In genomic region chr17:85704369-85705260, GRCm38 (mm10) we compare ENCODE assay signal across 24 mouse cellular contexts. TPM values are rescaled to one million over a fixed set of nuclear protein-coding genes. Genes with fewer than 3 reads are reported as not detected.
DNase-seq lines count a peak whose midpoint lies in the region; ATAC-seq and TF ChIP-seq lines count a peak whose summit lies in the region.
"Had no signal": no experiment of that assay in that cellular context is flagged by ENCODE, and none has a peak within 500 bp of the region (broad histone marks: within the 10 kb centered on the region; RNA-seq: fewer than 3 reads in every experiment).

No protein-coding gene starts in this region.

- no peak for TF ChIP-seq EP300 in heart, postnatal 0 days (IDR thresholded peaks at IDR 0.05; ENCODE audit: low read depth)
- TF ChIP-seq EP300 in lung, postnatal 0 days (IDR thresholded peaks at IDR 0.05) = no peak

- 56% methylated on average over 12 of the region's 12 CpGs for WGBS in forebrain, embryonic 15.5 days
- WGBS in forebrain, embryonic 12.5 days = 74% methylated on average over 12 of the region's 12 CpGs
- 40% methylated on average over 12 of the region's 12 CpGs for WGBS in heart, postnatal 0 days
- 63% methylated on average over 12 of the region's 12 CpGs for WGBS in midbrain, embryonic 14.5 days
- 64% methylated on average over 12 of the region's 12 CpGs for WGBS in midbrain, embryonic 15.5 days
- 62% methylated on average over 12 of the region's 12 CpGs for WGBS in lung, postnatal 0 days

- H3K4me3 ChIP-seq in forebrain, embryonic 15.5 days = no peak overlapping the region
- H3K4me3 ChIP-seq in forebrain, embryonic 12.5 days (replicated peaks) = no peak overlapping the region
- H3K4me3 ChIP-seq in heart, postnatal 0 days (ENCODE audit: low read depth, low read length) = no peak overlapping the region
- H3K4me3 ChIP-seq in midbrain, embryonic 14.5 days (replicated peaks; ENCODE audit: low read depth, low read length) = no peak overlapping the region
- no peak overlapping the region for H3K4me3 ChIP-seq in midbrain, embryonic 15.5 days
- no peak overlapping the region for H3K4me3 ChIP-seq in lung, postnatal 0 days (ENCODE audit: low read depth, low read length)
- H3K4me3 ChIP-seq: layer of hippocampus, adult 2 months; liver, embryonic 12.5 days; neural tube, embryonic 12.5 days had no signal

- peak; percentile 82 for DNase-seq in heart, postnatal 0 days (ENCODE audit: low spot score)
- DNase-seq in heart, postnatal 25 days (ENCODE audit: low spot score) = no peak
- DNase-seq in midbrain, embryonic 14.5 days = peak; percentile 21
- no peak for DNase-seq in lung, postnatal 0 days (ENCODE audit: low spot score)
- no peak for DNase-seq in gastrocnemius, adult 18-20 months (ENCODE audit: low spot score)
- DNase-seq: adrenal gland, adult 8-10 months; cerebellum, adult 9-11 months; gastrocnemius, postnatal 10 days; heart, adult 11 months; kidney, adult 2 months; kidney, postnatal 10 days; lung, adult 2 months; lung, postnatal 36 days; thymus, postnatal 14 days had no signal

- H3K27me3 ChIP-seq in forebrain, embryonic 15.5 days = no peaks in the 10 kb centered on the region
- H3K27me3 ChIP-seq in forebrain, embryonic 12.5 days = peaks cover 20% of the 10 kb centered on the region
- H3K27me3 ChIP-seq in heart, postnatal 0 days (ENCODE audit: control insufficient read depth, insufficient read depth, low read length) = 0 out of 2 replicates have a peak, but pooled peaks cover 3% of the 10 kb centered on the region
- H3K27me3 ChIP-seq in midbrain, embryonic 14.5 days (ENCODE audit: control insufficient read depth, insufficient read depth, low read length) = no peaks in the 10 kb centered on the region; the same call in 1 of the 2 replicates
- peaks cover 2% of the 10 kb centered on the region; the same call in 1 of the 2 replicates for H3K27me3 ChIP-seq in midbrain, embryonic 15.5 days (replicated peaks)
- H3K27me3 ChIP-seq in lung, postnatal 0 days (replicated peaks; ENCODE audit: insufficient read depth, low read length) = no peaks in the 10 kb centered on the region

- intact Hi-C loops in heart, postnatal 25 days (cut with DNase I) = no loop called here

- no peaks in the 10 kb centered on the region for H3K9me3 ChIP-seq in forebrain, embryonic 15.5 days
- H3K9me3 ChIP-seq in forebrain, embryonic 12.5 days = no peaks in the 10 kb centered on the region
- H3K9me3 ChIP-seq in heart, postnatal 0 days (replicated peaks; ENCODE audit: control insufficient read depth, low read length) = no peaks in the 10 kb centered on the region
- no peaks in the 10 kb centered on the region for H3K9me3 ChIP-seq in midbrain, embryonic 14.5 days (ENCODE audit: control insufficient read depth, low read length)
- no peaks in the 10 kb centered on the region for H3K9me3 ChIP-seq in midbrain, embryonic 15.5 days
- no peaks in the 10 kb centered on the region for H3K9me3 ChIP-seq in lung, postnatal 0 days (ENCODE audit: low read length)
- H3K9me3 ChIP-seq: liver, embryonic 12.5 days; neural tube, embryonic 12.5 days had no signal

- H3K4me1 ChIP-seq in forebrain, embryonic 15.5 days = peaks cover 6% of the 10 kb centered on the region; the same call in 1 of the 2 replicates
- no peaks in the 10 kb centered on the region for H3K4me1 ChIP-seq in forebrain, embryonic 12.5 days
- H3K4me1 ChIP-seq in heart, postnatal 0 days (ENCODE audit: control insufficient read depth, insufficient read depth) = peaks cover 11% of the 10 kb centered on the region
- H3K4me1 ChIP-seq in midbrain, embryonic 14.5 days (ENCODE audit: control insufficient read depth, insufficient read depth, low read length) = no peaks in the 10 kb centered on the region
- no peaks in the 10 kb centered on the region for H3K4me1 ChIP-seq in midbrain, embryonic 15.5 days
- H3K4me1 ChIP-seq in lung, postnatal 0 days (ENCODE audit: insufficient read depth, low read depth, low read length) = no peaks in the 10 kb centered on the region
- H3K4me1 ChIP-seq: liver, embryonic 12.5 days; neural tube, embryonic 12.5 days had no signal

- 0 out of 2 replicates have a peak, but pooled peaks have one; percentile 46 for ATAC-seq in forebrain, embryonic 15.5 days (replicated peaks)
- no peak for ATAC-seq in forebrain, embryonic 12.5 days (ENCODE audit: low FRiP score)
- peak; percentile 92 for ATAC-seq in heart, postnatal 0 days (ENCODE audit: insufficient read depth, low read depth)
- no peak for ATAC-seq in midbrain, embryonic 14.5 days (ENCODE audit: low FRiP score, low TSS enrichment)
- ATAC-seq in midbrain, embryonic 15.5 days (replicated peaks) = no peak
- no peak for ATAC-seq in lung, postnatal 0 days
- ATAC-seq: inflammation-experienced regulatory T-cells, adult 6 months; liver, embryonic 12.5 days; Patski had no signal

- H3K4me2 ChIP-seq in forebrain, embryonic 15.5 days (replicated peaks) = no peak overlapping the region
- no peak overlapping the region for H3K4me2 ChIP-seq in forebrain, embryonic 12.5 days
- no peak overlapping the region for H3K4me2 ChIP-seq in heart, postnatal 0 days (ENCODE audit: low read depth, low read length)
- no peak overlapping the region for H3K4me2 ChIP-seq in midbrain, embryonic 14.5 days (ENCODE audit: low read length)
- H3K4me2 ChIP-seq in midbrain, embryonic 15.5 days = no peak overlapping the region
- H3K4me2 ChIP-seq in lung, postnatal 0 days (replicated peaks; ENCODE audit: low read depth, low read length) = no peak overlapping the region
- H3K4me2 ChIP-seq: liver, embryonic 12.5 days; neural tube, embryonic 12.5 days had no signal

- H3K27ac ChIP-seq in forebrain, embryonic 15.5 days (replicated peaks) = no peak overlapping the region
- H3K27ac ChIP-seq in forebrain, embryonic 12.5 days = no peak overlapping the region
- peak overlapping the region; percentile 70 for H3K27ac ChIP-seq in heart, postnatal 0 days (ENCODE audit: low read depth)
- H3K27ac ChIP-seq in midbrain, embryonic 14.5 days (replicated peaks; ENCODE audit: low read depth, low read length) = no peak overlapping the region
- no peak overlapping the region for H3K27ac ChIP-seq in midbrain, embryonic 15.5 days
- H3K27ac ChIP-seq in lung, postnatal 0 days (ENCODE audit: low read length) = no peak overlapping the region
- H3K27ac ChIP-seq: layer of hippocampus, adult 2 months; liver, embryonic 12.5 days; neural tube, embryonic 12.5 days had no signal

- no peak for TF ChIP-seq CTCF in heart, postnatal 0 days (IDR thresholded peaks at IDR 0.05; ENCODE audit: low read depth)
- no peak for TF ChIP-seq CTCF in lung, postnatal 0 days (IDR thresholded peaks at IDR 0.05)

- H3K36me3 ChIP-seq in forebrain, embryonic 15.5 days = no peaks in the 10 kb centered on the region
- no peaks in the 10 kb centered on the region for H3K36me3 ChIP-seq in forebrain, embryonic 12.5 days (replicated peaks)
- no peaks in the 10 kb centered on the region for H3K36me3 ChIP-seq in heart, postnatal 0 days (replicated peaks; ENCODE audit: control insufficient read depth, insufficient read depth, low read length)
- H3K36me3 ChIP-seq in midbrain, embryonic 14.5 days (ENCODE audit: control insufficient read depth, insufficient read depth, low read length) = no peaks in the 10 kb centered on the region
- H3K36me3 ChIP-seq in midbrain, embryonic 15.5 days (replicated peaks) = no peaks in the 10 kb centered on the region
- no peaks in the 10 kb centered on the region for H3K36me3 ChIP-seq in lung, postnatal 0 days (ENCODE audit: insufficient read depth, low read length)
- H3K36me3 ChIP-seq: liver, embryonic 12.5 days; neural tube, embryonic 12.5 days had no signal

- H3K9ac ChIP-seq in forebrain, embryonic 15.5 days (replicated peaks) = no peak overlapping the region
- no peak overlapping the region for H3K9ac ChIP-seq in forebrain, embryonic 12.5 days
- no peak overlapping the region for H3K9ac ChIP-seq in heart, postnatal 0 days (replicated peaks; ENCODE audit: low read depth, low read length)
- no peak overlapping the region for H3K9ac ChIP-seq in midbrain, embryonic 14.5 days (replicated peaks; ENCODE audit: low read length)
- no peak overlapping the region for H3K9ac ChIP-seq in midbrain, embryonic 15.5 days
- H3K9ac ChIP-seq in lung, postnatal 0 days (replicated peaks; ENCODE audit: low read depth) = no peak overlapping the region
- H3K9ac ChIP-seq: liver, embryonic 12.5 days; neural tube, embryonic 12.5 days had no signal

RNA-seq across cellular contexts. Expression of gene Six2, which starts 16.5 kb away (rescaled TPM):
- 0.08 and 0.49 TPM in 2 replicates for polyA plus RNA-seq in forebrain, embryonic 15.5 days (2015; fragmentation: Nextera tagmentation; extraction: Ambion mirVana)
- polyA plus RNA-seq in forebrain, embryonic 12.5 days (2016; fragmentation: Nextera tagmentation; extraction: Ambion mirVana) = 6.9 and 9.5 TPM in 2 replicates
- 0.08 TPM in 1 of 2 replicates, not detected in the other for total RNA-seq in heart, postnatal 0 days (2014; rRNA removed; ENCODE audit: low replicate concordance)
- polyA plus RNA-seq in heart, postnatal 0 days (2015; fragmentation: Nextera tagmentation; extraction: Ambion mirVana) = 0.10 TPM in 1 of 2 replicates, not detected in the other
- total RNA-seq in heart, postnatal 25 days (2021) = under 1 TPM; 0.31 to 0.49 TPM
- polyA plus RNA-seq in midbrain, embryonic 14.5 days (2014; fragmentation: Nextera tagmentation; extraction: Ambion mirVana) = 0.42 and 0.57 TPM in 2 replicates
- polyA plus RNA-seq in midbrain, embryonic 15.5 days (2015; fragmentation: Nextera tagmentation; extraction: Ambion mirVana) = 0.27 and 0.49 TPM in 2 replicates
- not detected in 2 replicates for polyA plus RNA-seq in lung, postnatal 0 days (2015; fragmentation: Nextera tagmentation; extraction: Ambion mirVana)
- total RNA-seq in gastrocnemius, adult 18-20 months (2021) = 10 to 100 TPM; 16.8 to 22.2 TPM
- total RNA-seq: megakaryocyte-erythroid progenitor cell, adult 5-6 weeks; monocyte, adult 5-6 weeks had no signal
- polyA plus RNA-seq: inflammation-experienced regulatory T-cells, adult 6 months; Patski had no signal

Comparison
In these comparisons a context has a peak if more than half of its experiments do, and no peak if none do; other contexts are left out.
1. ATAC-seq: peak in forebrain, embryonic 15.5 days (single experiment) and heart, postnatal 0 days (single experiment); none in forebrain, embryonic 12.5 days (single experiment), midbrain, embryonic 14.5 days (single experiment), midbrain, embryonic 15.5 days (single experiment) and lung, postnatal 0 days (single experiment).
2. DNase-seq: peak in heart, postnatal 0 days (single experiment) and midbrain, embryonic 14.5 days (single experiment); none in heart, postnatal 25 days (single experiment), lung, postnatal 0 days (single experiment) and gastrocnemius, adult 18-20 months (single experiment).